Mouse (Mus musculus) layer of hippocampus, adult 2 months (tissue): ENCODE data around the gene Hist1h4d. TPM values are rescaled to one million over a fixed set of nuclear protein-coding genes. Genes with fewer than 3 reads are reported as not detected.
"Not testable (repeated sequence)": the region's sequence is repeated elsewhere in the genome, so short reads cannot be mapped to it uniquely, and the experiment has no call there.

Experiments
- DNase-seq, 2 experiments: peaks; one replicate each; pipeline ENCODE4 v3.0.0; 2022; ENCODE audit warnings: low spot score in 2 of 2
- H3K27ac ChIP-seq: fragments of 200-600 bp; 2 replicates; pipeline ENCODE4 v1.8.1; 2022
- H3K4me3 ChIP-seq: fragments of 200-600 bp; 2 replicates; pipeline ENCODE4 v1.8.1; 2022; ENCODE audit warnings: mild to moderate bottlenecking
- CTCF ChIP-seq: fragments of 200-600 bp; conservative IDR thresholded peaks from 2 replicates; pipeline ENCODE4 v1.8.1; 2022; ENCODE audit warnings: antibody characterized with exemption, mild to moderate bottlenecking, moderate library complexity
- long read RNA-seq, 2 experiments: library from polyadenylated mRNA; stranded (forward); transcript quantifications; one replicate each; pipeline ENCODE4 v2.0.0; 2021; ENCODE audit warnings: borderline mapping rate in 2 of 2
- total RNA-seq, 2 experiments: library from RNA; stranded (reverse); gene quantifications; 2 replicates each; pipeline ENCODE4 v1.2.3; 2021

The Hist1h4d gene
- 100 to 1,000 TPM; 140 to 146 TPM for total RNA-seq
- long read RNA-seq, experiment 1: 0 reads
- long read RNA-seq, experiment 2, partial matches to known transcripts: 0 of 1 reads
- long read RNA-seq, experiment 2, other reads (novel, unspliced or antisense): 0 of 1 reads

DNA sequence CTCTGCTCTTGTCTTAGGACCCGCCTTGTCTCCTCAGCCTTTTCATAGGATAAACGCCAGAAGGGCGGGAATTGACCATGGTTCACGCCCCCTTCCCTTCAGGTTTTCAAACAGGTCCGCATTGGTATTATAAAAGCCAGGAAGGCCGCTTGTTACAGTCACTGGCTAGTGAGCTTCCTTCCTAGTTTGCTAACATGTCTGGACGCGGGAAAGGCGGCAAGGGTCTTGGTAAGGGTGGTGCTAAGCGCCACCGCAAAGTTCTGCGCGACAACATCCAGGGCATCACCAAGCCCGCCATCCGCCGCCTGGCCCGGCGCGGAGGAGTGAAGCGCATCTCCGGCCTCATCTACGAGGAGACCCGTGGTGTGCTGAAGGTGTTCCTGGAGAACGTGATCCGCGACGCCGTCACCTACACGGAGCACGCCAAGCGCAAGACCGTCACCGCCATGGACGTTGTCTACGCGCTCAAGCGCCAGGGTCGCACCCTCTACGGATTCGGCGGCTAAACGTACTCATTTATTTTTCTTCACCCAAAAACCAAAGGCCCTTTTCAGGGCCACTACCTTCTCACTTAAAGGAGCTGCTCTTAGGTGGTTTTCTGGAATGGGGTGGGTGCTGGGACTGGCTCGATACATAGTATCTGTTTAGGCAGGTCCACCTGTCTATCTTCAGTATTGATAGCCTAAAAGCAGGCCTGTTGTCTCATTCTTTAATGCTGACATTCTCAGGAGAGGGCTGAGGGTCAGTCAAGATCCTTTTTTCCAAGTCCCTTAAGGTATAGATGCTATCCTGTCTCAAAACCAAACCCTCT, at the start of gene Hist1h4d:
Hist1h4d (plus strand) TSS at position 191 of the 811 bp plus-strand sequence.
- Histone ChIP-seq H3K4me3 (peak within 1 kb of the TSS; percentile 67), H3K27ac (peak within 1 kb of the TSS; percentile 79)
- no peak for TF ChIP-seq CTCF
- DNase-seq: peak; percentile 98 to 99

GRCm38 (mm10) chr13:23532262-23533075, 48.9 kb upstream of the Hist1h4d start:
- no peak for DNase-seq
- no peak for TF ChIP-seq CTCF
- H3K4me3 ChIP-seq: peak overlapping the region; percentile 68
- H3K27ac ChIP-seq: peak overlapping the region; percentile 97

GRCm38 (mm10) chr13:23533560-23534367, 47.6 kb upstream of the Hist1h4d start, which contains the start of gene Hist1h2af:
Gene Hist1h2af, plus strand, starts transcription at chr13:23533906.
- peak; percentile 67 to 84 for DNase-seq
- peak within 1 kb of the TSS; percentile 68 for H3K4me3 ChIP-seq
- peak within 1 kb of the TSS; percentile 53; the same call in 1 of the 2 replicates for H3K27ac ChIP-seq

DNA sequence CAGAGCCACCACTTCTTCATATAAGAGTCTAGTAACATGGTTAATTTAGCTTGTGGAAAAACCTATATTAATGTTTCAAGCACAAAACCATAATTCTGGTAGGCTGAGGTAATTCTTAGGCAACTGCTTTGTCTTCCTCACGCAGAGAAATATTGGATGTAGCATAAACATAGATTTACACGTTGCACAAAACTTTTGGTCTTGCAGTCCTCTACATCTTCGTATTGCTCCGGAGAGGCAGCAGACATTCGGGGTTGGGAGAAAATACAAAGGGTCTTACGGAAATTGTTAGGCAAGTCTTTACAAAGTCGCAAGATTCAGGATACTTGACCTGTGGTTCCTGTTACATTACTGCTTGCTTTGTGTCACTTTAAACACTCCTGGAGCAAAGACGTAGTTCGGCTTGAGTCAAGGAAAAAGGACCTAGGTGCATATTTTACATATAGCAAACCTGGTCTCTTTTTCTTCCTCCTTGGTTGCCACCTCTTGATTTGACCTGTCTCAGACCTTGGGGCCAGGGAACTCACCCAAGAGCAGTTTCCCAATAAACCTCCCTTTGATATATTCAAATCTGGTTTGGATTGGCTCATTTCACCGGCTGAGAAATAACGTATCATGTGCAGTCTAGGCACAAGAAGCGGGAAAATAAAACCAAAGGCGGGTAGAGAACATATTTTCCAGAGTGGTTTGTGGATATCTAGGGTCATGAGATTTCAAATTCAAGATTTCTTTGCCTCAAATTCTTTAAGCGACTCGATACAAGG, 46.8 kb upstream of the Hist1h4d start:
- no peak for TF ChIP-seq CTCF
- no peak for DNase-seq
- H3K27ac ChIP-seq: peak overlapping the region; percentile 40; the same call in 1 of the 2 replicates
- H3K4me3 ChIP-seq: peak overlapping the region; percentile 62

- peak; percentile 36; the same call in 1 of the 2 replicates for TF ChIP-seq CTCF
Measured at GRCm38 (mm10) chr13:23535137-23536075, 46.0 kb upstream of the Hist1h4d start, which contains the start of gene Hist1h3g. Gene Hist1h3g, plus strand, starts transcription at chr13:23535422.

GRCm38 (mm10) chr13:23536076-23536822, 45.1 kb upstream of the Hist1h4d start:
- DNase-seq: no peak
- TF ChIP-seq CTCF: no peak
- Histone ChIP-seq H3K4me3 (no peak overlapping the region; the same call in 1 of the 2 replicates), H3K27ac (no peak overlapping the region)

More at GRCm38 (mm10) chr13:23535137-23536075, 46.0 kb upstream of the Hist1h4d start, which contains the start of gene Hist1h3g:
- peak; percentile 86 to 93 for DNase-seq
- Histone ChIP-seq H3K27ac (peak within 1 kb of the TSS; percentile 40; the same call in 1 of the 2 replicates), H3K4me3 (peak within 1 kb of the TSS; percentile 62)

DNA sequence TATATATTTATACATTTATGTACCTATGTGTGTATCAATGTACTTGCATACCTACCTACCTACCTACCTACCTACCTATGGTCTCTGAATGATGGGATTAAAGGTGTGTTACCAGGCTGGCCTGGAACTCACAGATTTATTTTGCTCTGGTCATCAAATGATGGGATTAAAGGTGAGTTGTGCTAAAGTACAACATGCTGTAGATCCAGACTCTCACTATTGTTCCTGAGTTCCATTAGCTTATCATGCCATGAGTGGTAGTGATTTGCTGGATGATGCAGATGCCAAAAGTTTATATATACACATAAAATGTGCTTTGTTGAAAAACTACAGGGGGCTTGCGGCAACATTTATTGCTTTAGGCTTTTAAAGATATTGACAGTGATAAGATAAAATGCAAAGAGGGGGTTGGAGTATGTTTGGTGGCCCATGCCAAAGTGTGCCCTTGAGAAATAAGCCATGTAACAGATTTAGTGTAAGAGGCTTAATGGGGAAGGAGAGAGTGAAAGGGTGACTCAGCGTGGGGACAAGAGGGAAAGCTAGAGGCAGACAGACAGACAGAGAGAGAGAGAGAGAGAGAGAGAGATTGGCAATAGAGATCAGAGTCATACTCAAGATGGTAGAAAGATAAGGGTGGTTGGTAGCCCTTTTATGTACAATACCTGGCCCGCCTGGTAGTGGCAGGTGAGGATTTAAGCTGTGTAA, 44.2 kb upstream of the Hist1h4d start:
- Histone ChIP-seq H3K4me3 (no peak overlapping the region), H3K27ac (no peak overlapping the region)
- no peak for TF ChIP-seq CTCF
- DNase-seq: no peak

DNA sequence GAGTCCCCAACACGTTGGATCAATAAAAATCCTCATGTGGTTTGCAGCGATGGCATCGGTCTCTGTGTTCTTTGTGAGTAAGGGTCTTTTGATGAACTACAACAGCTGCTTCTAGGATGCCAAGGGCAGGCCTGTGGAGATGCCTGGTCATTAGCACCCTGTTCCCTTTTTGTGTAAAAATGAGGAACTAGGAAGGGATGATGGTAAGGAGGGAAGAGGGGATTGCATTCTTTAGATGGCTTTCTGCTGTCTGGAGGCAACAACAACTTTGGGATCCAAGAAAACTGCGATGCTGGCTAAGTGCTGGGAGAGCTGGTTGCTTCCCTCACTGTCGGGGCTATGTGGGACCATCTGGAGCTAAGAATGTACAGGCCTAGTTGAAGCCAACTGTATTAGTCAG, 43.1 kb upstream of the Hist1h4d start:
- no peak for DNase-seq
- no peak overlapping the region for H3K4me3 ChIP-seq
- TF ChIP-seq CTCF: no peak

DNA sequence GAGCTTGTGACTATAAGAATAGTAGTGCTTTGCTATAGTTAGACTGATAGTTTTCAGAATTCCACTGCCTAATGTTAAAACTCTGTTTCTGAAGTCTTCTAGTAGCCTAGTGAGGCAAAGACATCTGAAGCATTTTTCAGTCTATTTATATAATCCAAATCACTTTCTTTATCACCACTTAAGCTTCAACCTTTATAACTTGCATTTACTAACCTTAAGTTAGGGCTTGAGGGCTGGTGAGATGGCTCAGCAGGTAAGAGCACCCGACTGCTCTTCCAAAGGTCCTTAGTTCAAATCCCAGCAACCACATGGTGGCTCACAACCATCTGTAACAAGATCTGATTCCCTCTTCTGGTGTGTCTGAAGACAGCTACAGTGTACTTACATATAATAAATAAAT, 41.6 kb upstream of the Hist1h4d start:
- not testable (repeated sequence) for H3K4me3 ChIP-seq, DNase-seq, H3K27ac ChIP-seq

More for the DNA sequence above, 43.1 kb upstream of the Hist1h4d start:
- no peak overlapping the region for H3K27ac ChIP-seq
